Mouse (Mus musculus): ENCODE data around the gene Gm3488.
"Not testable (repeated sequence)": the region's sequence is repeated elsewhere in the genome, so short reads cannot be mapped to it uniquely, and the experiment has no call there.

The Gm3488 gene

DNA sequence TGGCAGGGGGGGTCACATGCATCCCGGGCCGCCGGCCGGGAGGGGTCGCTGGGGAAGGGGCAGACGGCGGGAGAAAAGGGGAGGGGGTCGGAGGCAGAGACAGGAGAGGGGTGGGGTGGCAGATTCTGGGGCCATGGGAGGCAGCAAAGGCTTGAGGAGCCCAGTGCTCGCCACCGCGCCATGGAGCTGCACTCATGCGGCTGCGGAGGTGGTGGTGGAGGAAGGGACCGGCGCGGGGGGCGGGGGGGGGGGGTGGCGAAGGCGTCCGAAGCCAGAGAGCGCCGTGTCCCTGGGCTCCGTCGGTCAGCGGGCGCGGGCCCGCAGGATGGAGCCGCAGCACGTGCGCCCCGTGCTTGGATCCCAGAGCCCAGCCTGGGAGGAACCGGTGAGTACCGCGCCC lies at the start of gene Gm3488:
TSS of gene Gm3488 (plus strand) at position 301 of the 400 bp plus-strand sequence.
- DNase-seq (ENCODE audit: low spot score in 2 of 2) = not testable (repeated sequence)

DNA sequence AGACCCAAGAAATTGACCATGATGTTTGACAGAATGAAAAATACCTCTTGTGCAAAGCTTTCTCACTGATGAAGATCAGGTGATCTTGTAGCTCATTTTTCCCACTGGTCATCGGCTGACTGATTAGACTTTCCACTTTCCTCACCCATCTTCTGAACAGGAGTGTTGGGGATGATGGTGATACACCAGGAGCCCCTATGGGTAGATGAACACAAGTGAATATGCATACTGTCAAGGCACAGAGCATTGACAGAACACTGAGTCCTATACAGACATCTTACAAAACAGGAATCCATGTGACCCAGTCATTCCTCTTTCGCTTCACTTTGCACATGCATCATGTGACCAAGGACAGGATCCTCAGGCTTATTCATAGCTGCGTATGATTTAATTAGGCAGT lies 46.1 kb upstream of the Gm3488 start, which contains the start of gene Gm3194:
TSS of gene Gm3194 (minus strand) at position 101 of the 400 bp plus-strand sequence.
- not testable (repeated sequence) for DNase-seq (ENCODE audit: low spot score in 2 of 2)

DNA sequence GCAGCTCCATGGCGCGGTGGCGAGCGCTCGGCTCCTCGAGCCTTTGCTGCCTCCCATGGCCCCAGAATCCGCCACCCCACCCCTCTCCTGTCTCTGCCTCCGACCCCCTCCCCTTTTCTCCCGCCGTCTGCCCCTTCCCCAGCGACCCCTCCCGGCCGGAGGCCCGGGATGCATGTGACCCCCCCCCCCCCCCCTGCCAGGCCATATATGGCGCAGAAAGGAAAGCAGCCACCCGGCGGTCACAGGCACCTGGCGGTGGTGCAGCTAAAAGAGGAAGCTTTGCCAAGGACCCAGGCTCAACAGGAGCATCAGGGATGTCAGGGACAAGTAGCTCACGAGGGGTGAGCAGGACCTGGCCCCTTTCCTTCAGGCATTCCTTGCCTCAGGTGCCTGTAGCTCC lies 41.0 kb upstream of the Gm3488 start:
- not testable (repeated sequence) for DNase-seq (ENCODE audit: low spot score in 2 of 2)

DNA sequence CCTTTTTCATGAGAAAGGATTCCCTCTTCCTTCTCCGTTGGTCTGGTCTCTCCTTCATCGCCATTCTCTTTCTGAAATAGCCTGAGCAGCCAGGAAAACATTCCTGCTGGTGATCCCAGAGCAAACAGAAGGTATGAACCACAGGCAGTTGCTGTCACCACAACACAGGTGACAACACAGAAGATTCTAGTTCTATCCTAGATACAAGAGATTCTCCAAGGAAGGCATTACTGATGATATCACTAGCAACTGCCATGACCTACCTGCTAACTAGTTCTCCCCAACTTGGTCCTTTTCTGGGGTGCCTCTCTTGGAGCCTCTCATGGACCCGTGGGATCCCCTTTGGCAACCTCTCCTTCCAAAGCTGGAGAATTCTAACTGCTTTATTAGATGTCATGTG lies 23.7 kb upstream of the Gm3488 start, which contains the start of gene Gm8246:
TSS of gene Gm8246 (minus strand) at position 101 of the 400 bp plus-strand sequence.
- DNase-seq (ENCODE audit: low spot score in 2 of 2) = not testable (repeated sequence)

DNA sequence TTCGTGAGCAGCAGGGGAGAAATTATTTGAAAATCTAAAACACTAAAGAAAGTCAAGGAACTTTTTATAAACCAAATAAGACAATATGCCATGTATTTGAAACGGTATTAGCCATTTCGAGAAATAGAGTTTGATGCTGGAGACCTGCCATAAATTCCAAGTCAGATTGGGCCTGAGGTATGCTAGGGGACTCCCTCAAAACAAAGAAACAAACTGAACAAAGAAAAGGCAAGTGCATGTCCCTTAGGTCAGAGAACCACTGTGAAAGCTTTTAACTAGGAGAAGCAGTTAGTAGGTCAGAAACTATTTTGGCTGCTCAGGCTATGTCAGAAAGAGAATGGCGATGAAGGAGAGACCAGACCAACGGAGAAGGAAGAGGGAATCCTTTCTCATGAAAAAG lies 17.6 kb upstream of the Gm3488 start, which contains the start of gene Gm3187:
TSS of gene Gm3187 (plus strand) at position 301 of the 400 bp plus-strand sequence.
- not testable (repeated sequence) for DNase-seq (ENCODE audit: low spot score in 2 of 2)

DNA sequence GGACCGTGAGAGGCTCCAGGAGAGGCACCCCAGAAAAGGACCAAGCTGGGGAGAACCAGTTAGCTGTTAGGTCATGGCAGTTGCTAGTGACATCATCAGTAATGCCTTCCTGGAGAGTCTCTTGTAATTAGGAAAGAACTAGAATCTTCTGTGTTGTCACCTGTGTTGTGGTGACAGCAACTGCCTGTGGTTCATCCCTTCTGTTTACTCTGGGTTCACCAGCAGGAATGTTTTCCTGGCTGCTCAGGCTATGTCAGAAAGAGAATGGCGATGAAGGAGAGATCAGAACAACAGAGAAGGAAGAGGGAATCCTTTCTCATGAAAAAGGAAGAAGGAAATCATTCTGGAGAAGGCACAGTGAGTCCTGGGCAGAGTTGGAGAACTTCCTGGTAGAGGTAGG lies 36.7 kb downstream of the Gm3488 start, which contains the start of gene Gm3532:
TSS of gene Gm3532 (plus strand) at position 301 of the 400 bp plus-strand sequence.
- DNase-seq (ENCODE audit: low spot score in 2 of 2) = not testable (repeated sequence)

Measured in urinary bladder, adult 18-20 months (tissue).